Mouse (Mus musculus) mammary gland, adult 2 months (tissue): Measurements from ENCODE around the gene Prune2. TPM values are rescaled to one million over a fixed set of nuclear protein-coding genes. Genes with fewer than 3 reads are reported as not detected.

Experiments
- polyA plus RNA-seq: library from polyadenylated mRNA; depleted of rRNA; stranded (reverse); fragments of >200 nt; gene quantifications from 2 replicates; pipeline ENCODE4 v1.2.3, GENCODE M21; 2012; ENCODE audit warnings: low replicate concordance; rRNA removed

Gene Prune2
- polyA plus RNA-seq: 1.3 and 2.7 TPM in 2 replicates

GRCm38 (mm10) chr19:16955613-16956271 is at the start of gene Prune2:
Gene Prune2 (plus strand): TSS chr19:16956118.

Other genes with a start within 250 kb of the Prune2 start
- gene Vps13a, start 175.2 kb upstream of the Prune2 start, polyA plus RNA-seq: 2.3 and 5.3 TPM in 2 replicates
- not detected in 2 replicates for gene Foxb2, start 82.3 kb upstream of the Prune2 start, polyA plus RNA-seq